8 mouse cellular contexts compared by ENCODE assay signal in genomic region chr12:22745556-22745955, GRCm38 (mm10).
DNase-seq lines count a peak whose midpoint lies in the region; ATAC-seq and TF ChIP-seq lines count a peak whose summit lies in the region.
"Not testable (repeated sequence)": the region's sequence is repeated elsewhere in the genome, so short reads cannot be mapped to it uniquely, and the experiment has no call there.

No protein-coding gene starts in this region.

- DNase-seq in adrenal gland, adult 8-10 months = peak; percentile 35
- DNase-seq in forebrain, embryonic 11.5 days (ENCODE audit: low spot score) = peak; percentile 37
- DNase-seq in limb, embryonic 10.5 days (ENCODE audit: low spot score) = peak; percentile 53
- peak; percentile 8 for DNase-seq in lung, postnatal 25 days (ENCODE audit: low spot score)
- peak; percentile 39 for DNase-seq in ovary, postnatal 36 days (ENCODE audit: low spot score)
- DNase-seq in urinary bladder, postnatal 25 days (ENCODE audit: low spot score) = peak; percentile 27

- not testable (repeated sequence) for H3K4me1 ChIP-seq in forebrain, embryonic 11.5 days (replicated peaks; ENCODE audit: control insufficient read depth, insufficient read depth, low read length); heart, embryonic 14.5 days (ENCODE audit: control insufficient read depth in 2 of 2, insufficient read depth in 2 of 2, low read length in 2 of 2); intestine, postnatal 0 days (replicated peaks; ENCODE audit: control insufficient read depth, insufficient read depth, low read length); limb, embryonic 10.5 days

- H3K27ac ChIP-seq in forebrain, embryonic 11.5 days (ENCODE audit: low read depth, low read length); heart, embryonic 14.5 days (replicated peaks in 1 of 2; ENCODE audit: control insufficient read depth in 1 of 2, insufficient read depth in 1 of 2, low read depth in 2 of 2, low read length in 2 of 2); intestine, postnatal 0 days (ENCODE audit: low read depth, low read length): not testable (repeated sequence)
- H3K27ac ChIP-seq in limb, embryonic 10.5 days = peak overlapping the region; percentile 53; the same call in 1 of the 2 replicates

- not testable (repeated sequence) for H3K4me2 ChIP-seq in forebrain, embryonic 11.5 days (ENCODE audit: low read depth, low read length, severe bottlenecking)
- peak overlapping the region; percentile 23 for H3K4me2 ChIP-seq in heart, embryonic 14.5 days (ENCODE audit: low read length)
- H3K4me2 ChIP-seq in intestine, postnatal 0 days (replicated peaks; ENCODE audit: low read depth) = peak overlapping the region; percentile 60

- ATAC-seq in forebrain, embryonic 11.5 days (replicated peaks; ENCODE audit: low FRiP score); heart, embryonic 14.5 days (ENCODE audit: insufficient number of reproducible peaks, insufficient read depth, low FRiP score, low read depth); intestine, postnatal 0 days: not testable (repeated sequence)

- H3K36me3 ChIP-seq in forebrain, embryonic 11.5 days (ENCODE audit: control insufficient read depth, insufficient read depth, low read length); heart, embryonic 14.5 days (ENCODE audit: control insufficient read depth, insufficient read depth, low read length); intestine, postnatal 0 days (ENCODE audit: control insufficient read depth, insufficient read depth); limb, embryonic 10.5 days: not testable (repeated sequence)

- 6% methylated on average over 33 of the region's 40 CpGs for WGBS in forebrain, embryonic 11.5 days
- 2% methylated on average over 29 of the region's 40 CpGs for WGBS in heart, embryonic 14.5 days
- WGBS in intestine, postnatal 0 days = 8% methylated on average over 23 of the region's 40 CpGs
- WGBS in limb, embryonic 10.5 days = 7% methylated on average over 38 of the region's 40 CpGs

- not testable (repeated sequence) for H3K9ac ChIP-seq in forebrain, embryonic 11.5 days (ENCODE audit: low read length); heart, embryonic 14.5 days (ENCODE audit: low read length); intestine, postnatal 0 days (ENCODE audit: low read depth, low read length)

- not testable (repeated sequence) for H3K9me3 ChIP-seq in forebrain, embryonic 11.5 days (ENCODE audit: control insufficient read depth, low read length); heart, embryonic 14.5 days (ENCODE audit: control insufficient read depth, low read length); intestine, postnatal 0 days (ENCODE audit: control insufficient read depth); limb, embryonic 10.5 days (replicated peaks)

- not testable (repeated sequence) for TF ChIP-seq CTCF in intestine, postnatal 0 days (IDR thresholded peaks at IDR 0.05; ENCODE audit: low read depth)

- not testable (repeated sequence) for H3K27me3 ChIP-seq in forebrain, embryonic 11.5 days (ENCODE audit: control insufficient read depth, insufficient read depth, low read length); heart, embryonic 14.5 days (ENCODE audit: control insufficient read depth, insufficient read depth, low read length); intestine, postnatal 0 days (replicated peaks; ENCODE audit: control insufficient read depth, insufficient read depth, low read length); limb, embryonic 10.5 days (ENCODE audit: low read depth, poor library complexity, severe bottlenecking)

- H3K4me3 ChIP-seq in forebrain, embryonic 11.5 days (ENCODE audit: low read depth, low read length) = peak overlapping the region; percentile 15
- H3K4me3 ChIP-seq in heart, embryonic 14.5 days (ENCODE audit: control insufficient read depth in 1 of 2, insufficient read depth in 1 of 2, low read depth in 1 of 2, low read length in 2 of 2) = peak overlapping the region; percentile 16 to 30; a peak in 3 of 4 replicates
- peak overlapping the region; percentile 38 for H3K4me3 ChIP-seq in intestine, postnatal 0 days (ENCODE audit: low read depth, low read length)
- H3K4me3 ChIP-seq in limb, embryonic 10.5 days = peak overlapping the region; percentile 48
